ENCODE assay signal across 1 mouse cellular context in genomic region chr11:48823536-48823972, GRCm38 (mm10).
TF ChIP-seq lines count a peak whose summit lies in the region.

No protein-coding gene starts in this region.

TF ChIP-seq in MEL, 35 proteins besides CTCF, POLR2A, EP300 and RAD21 (continued from another document):
- TF ChIP-seq ZNF384 (IDR thresholded peaks at IDR 0.05; ENCODE audit: low read depth, low read length) (peak; percentile 88), UBTF (IDR thresholded peaks at IDR 0.05; ENCODE audit: borderline replicate concordance, insufficient read depth, low read depth, low read length) (no peak), ELF1 (IDR thresholded peaks at IDR 0.05; ENCODE audit: low read depth, low read length) (peak; percentile 81; the same call in 1 of the 2 replicates)
